Mouse (Mus musculus) layer of hippocampus, postnatal 14 days (tissue): ENCODE results near the gene Dennd1c. TPM values are rescaled to one million over a fixed set of nuclear protein-coding genes. Genes with fewer than 3 reads are reported as not detected.
"Not testable (repeated sequence)": the region's sequence is repeated elsewhere in the genome, so short reads cannot be mapped to it uniquely, and the experiment has no call there.

Experiments used
- DNase-seq, 2 experiments: peaks; one replicate each; pipeline ENCODE4 v3.0.0; 2021 to 2022; ENCODE audit warnings: low spot score in 2 of 2, mixed read lengths in 1 of 2
- total RNA-seq, 2 experiments: library from RNA; stranded (reverse); gene quantifications; 2 replicates each; pipeline ENCODE4 v1.2.3; 2021

Dennd1c gene
- total RNA-seq, 2 experiments from 2014 or later = 1.4 to 2.9 TPM

DNA sequence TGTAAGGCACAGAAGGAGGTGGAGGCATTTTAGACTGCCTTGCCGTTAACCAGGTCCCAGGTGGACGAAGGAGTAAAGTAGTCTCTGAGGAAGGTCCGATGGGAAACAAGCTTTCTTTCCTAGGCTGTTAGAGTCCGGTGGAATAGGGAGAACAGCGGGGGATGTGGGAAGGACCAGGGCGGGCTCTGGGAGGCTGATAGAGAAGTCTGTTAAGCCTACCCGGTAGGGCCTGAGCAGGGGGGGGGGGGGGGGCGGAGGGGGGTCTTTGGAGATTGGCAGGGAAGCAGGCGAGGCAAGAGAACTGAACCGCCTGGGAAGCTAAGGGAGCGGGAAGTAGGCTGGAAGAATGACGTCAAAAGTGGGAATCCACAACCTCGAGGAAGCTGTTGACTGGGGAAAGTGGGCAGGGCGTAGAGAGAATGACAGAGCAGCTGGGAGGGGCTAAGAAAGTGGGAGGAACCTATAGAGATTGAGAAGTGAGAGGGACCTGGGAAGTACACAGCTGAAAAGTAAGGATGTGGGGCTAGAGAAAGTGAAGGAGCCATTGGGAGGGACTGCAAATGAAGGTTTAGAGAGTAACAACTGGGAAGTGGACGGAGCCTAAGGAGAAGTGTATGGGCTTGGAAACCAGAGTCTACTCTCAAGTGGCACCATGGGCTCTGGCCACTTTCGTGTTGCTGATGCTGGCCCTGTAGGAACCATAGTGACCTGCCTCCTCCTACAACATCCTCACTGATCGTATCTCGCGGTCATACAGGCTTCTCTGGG lies 17.7 kb upstream of the Dennd1c start:
- DNase-seq = no peak

DNA sequence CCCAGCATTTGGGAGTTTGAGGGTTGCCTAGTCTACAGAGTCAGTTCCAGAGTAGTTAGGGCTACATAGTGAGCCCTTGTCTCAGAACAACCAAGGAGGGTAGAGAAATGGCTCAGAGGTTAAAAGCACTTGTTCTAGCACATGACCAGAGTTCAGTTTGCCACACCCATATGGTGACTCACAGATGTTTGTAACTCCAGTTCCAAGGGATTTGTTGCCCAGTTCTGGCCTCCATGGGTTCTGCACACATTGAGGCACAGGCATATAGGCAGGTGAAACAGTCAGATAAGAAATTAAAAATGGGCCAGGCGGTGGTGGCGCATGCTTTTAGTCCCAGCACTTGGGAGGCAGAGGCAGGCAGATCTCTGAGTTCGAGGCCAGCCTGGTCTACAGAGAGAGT lies 15.9 kb upstream of the Dennd1c start:
- no peak for DNase-seq

DNA sequence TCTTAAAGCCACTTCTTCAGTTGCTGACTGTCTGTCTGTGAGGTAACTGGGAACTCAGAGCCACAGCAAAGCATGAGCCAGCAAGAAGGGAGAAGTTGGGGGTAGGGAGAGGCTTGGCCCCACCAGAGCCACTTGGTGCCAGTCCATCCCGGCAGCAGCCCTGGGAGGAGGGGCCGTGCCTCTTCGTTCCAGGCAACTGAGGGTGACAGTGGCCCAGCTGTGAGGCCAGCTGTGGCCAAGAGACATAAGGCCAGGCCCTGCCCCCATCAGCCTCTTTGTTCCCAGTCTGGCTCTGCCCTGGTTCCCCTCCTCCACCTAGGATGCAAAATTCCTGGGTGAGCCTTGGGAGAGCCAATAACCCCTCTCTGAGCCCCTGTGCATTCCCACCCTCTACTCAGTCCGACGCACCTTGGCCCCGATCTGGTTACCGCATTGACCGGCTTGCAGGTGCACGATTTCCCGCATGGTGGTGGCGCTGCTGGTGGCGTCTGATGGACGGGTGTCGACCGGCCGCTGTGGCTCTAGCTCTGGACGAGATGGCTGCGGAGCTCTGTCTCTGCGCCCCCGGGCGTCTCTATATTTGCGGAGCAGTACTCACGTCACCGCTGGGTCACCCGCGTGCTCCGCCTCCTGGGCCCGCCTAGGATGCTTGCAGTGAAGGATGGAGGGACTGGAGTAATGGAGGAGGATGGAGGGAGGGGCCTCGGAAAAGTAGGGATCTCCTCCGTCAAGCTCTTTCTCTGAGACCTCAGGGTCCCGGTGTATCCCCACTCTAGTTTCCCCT lies 8.9 kb upstream of the Dennd1c start, which contains the start of gene Tubb4a:
TSS of gene Tubb4a (minus strand) at position 734 of the 784 bp plus-strand sequence.
- DNase-seq = peak; percentile 76 to 88

DNA sequence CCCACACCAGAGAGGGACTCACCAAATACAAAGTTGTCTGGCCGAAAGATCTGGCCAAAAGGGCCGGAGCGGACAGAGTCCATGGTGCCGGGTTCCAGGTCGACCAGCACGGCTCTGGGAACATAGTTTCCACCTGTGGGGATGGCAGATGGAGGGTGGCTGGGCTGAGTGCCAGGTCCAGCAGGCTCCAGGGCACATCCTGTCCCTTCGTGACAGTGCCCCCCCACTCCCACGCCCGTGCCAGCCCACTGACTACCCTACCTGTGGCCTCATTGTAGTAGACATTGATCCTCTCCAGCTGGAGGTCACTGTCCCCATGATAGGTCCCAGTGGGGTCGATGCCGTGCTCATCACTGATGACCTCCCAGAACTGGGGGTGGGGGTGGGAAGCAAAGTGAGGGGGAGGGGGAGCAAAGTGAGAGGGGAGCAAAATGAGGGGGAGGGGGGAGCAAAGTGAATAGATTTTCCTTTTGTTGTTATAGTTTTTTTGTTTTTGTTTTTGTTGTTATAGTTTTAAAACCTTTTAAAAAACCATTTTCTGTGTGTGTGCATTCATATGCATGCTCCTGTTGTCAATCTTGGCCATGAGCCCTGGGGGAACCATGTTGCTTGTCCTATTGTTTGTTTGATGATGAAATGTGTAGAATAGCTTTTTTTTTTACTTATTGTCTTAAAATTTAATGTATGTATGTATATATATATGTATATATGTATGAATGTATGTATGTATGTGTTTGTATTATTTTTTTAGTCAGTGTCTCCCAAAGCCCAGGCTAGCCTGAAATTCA lies 7.8 kb upstream of the Dennd1c start:
- peak in 1 of 2 experiments; percentile 22 for DNase-seq

DNA sequence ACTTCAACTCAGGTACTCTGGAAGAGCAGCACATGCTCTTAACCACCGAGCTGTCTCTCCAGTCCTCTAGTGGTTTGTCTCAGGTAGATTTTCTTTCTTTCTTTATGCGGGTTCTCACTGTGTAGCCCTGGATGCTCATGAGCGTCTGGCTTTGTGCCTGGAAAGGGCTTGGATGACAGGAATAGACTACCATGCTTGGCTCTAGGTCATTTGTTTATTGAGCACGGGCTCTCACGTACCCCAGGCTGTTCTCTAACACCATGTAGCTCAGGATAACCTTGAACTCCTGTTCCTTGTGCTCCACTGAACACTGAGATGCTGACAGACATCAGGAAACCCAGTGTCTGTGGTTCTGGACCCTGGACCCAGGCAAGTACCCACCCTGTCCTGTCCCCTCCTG lies 4.2 kb upstream of the Dennd1c start:
- no peak for DNase-seq

DNA sequence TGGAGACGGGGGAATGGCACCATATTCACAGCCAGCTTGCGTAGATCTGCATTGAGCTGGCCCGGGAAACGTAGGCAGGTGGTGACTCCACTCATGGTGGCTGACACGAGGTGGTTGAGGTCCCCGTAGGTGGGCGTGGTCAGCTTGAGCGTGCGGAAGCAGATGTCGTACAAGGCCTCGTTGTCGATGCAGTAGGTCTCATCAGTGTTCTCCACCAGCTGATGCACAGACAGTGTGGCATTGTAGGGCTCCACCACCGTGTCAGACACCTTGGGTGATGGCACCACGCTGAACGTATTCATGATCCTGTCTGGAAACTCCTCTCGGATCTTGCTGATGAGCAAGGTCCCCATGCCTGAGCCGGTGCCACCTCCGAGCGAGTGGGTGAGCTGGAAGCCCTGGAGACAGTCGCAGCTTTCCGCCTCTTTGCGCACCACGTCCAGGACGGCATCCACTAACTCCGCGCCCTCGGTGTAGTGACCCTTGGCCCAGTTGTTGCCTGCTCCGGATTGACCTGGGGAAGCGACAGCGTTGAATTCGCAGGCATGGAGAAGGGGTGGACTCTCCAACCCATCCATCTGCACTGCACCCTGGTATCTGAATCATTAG lies 3.0 kb upstream of the Dennd1c start:
- no peak for DNase-seq

DNA sequence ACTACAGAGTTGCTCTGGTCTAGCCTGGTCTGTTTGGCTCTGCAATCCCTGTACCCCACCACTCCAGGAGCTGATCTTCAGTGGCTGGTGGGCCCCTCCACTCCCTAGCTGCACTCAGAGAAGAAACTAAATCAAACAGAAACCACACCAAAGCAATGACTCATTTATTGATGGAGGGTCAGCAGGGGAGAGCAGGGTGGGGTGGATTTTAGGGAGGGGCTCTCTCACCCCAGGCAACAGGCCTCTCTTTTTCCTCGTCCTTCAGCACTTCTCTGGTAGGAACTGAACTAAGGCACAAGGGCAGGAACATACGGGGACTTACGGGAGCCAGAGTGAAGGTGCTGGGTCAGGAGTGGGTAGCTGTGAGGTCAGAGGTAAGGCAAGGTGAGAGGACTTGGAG lies 1.6 kb upstream of the Dennd1c start:
- no peak for DNase-seq

DNA sequence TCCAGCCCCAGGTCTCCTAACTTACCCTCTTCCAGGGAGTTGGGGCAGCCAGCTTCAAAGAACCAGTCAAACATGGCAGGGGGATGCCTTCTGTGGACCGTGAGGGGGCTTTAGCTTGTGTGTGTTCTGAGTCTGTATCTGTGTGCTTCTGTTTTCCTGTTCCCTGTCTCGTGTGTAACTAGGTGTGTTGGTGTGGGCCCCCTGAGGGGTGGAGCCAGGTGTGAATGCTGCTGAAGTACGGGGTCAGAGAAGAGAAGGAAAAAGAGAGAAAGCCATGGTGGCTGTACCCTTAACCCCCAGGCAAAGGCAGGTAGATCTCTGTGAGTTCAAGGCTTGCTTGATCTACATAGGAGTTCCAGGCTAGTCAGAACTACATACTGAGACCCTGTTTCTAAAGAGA lies 1.4 kb downstream of the Dennd1c start:
- DNase-seq = no peak

DNA sequence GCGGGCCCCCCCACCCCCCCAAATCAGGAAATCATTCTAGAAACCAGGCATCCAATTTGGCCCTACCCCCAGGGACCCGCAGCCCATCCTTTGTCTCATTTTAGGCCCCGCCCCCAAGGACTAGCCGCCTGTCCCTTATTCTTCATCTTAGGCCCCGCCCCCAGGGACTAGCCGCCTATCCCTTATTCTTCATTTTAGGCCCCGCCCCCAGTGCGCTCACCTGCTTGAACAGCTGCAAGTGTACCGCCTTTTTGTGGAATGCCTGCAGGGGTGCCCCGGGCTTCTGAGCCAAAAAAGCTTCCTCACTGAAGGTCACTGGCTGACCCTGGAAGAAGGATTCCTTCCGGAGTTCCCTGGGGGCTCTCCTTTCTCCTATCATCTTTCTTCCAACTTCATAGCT lies 7.6 kb downstream of the Dennd1c start:
- DNase-seq = no peak

DNA sequence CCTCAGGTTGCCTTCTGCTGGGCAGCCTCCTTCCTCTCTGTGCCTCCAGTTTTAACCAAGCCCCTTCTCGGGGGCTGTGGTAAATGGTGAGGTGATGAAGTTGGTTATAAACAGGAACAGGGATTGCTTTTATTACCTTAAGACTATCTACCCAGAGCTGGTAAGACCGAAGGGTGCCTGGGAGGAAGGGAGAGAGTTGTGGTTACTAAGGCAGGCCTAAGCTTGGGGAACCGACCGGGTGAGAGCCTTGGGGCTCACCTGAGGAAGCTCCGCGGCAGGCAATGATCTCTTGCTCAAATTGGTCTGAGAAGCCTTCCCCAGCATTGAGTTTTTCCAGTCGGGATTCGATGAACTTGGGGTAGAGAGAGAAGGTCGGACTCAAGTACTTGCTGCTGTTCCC lies 8.0 kb downstream of the Dennd1c start:
- DNase-seq = no peak

DNA sequence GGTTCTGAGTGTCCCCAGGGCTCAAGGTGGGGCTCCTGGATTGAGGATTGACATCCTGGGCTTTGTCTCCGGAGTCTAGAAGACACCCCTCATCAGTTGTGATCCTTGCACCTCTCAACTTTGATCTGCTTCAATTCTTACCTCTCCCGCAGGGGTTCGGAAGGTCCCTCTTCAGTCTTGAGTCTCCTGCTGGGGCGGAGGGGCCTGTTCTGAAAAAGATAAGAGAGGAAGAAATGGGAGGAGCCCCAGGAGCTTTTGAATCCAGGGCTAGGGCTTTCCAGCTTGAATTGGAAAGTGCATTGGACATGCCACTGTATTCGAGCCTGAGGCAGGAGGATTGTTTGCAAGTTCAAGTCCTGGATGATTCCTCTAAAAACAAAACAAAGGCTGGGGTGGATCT lies 11.4 kb downstream of the Dennd1c start:
- no peak for DNase-seq

DNA sequence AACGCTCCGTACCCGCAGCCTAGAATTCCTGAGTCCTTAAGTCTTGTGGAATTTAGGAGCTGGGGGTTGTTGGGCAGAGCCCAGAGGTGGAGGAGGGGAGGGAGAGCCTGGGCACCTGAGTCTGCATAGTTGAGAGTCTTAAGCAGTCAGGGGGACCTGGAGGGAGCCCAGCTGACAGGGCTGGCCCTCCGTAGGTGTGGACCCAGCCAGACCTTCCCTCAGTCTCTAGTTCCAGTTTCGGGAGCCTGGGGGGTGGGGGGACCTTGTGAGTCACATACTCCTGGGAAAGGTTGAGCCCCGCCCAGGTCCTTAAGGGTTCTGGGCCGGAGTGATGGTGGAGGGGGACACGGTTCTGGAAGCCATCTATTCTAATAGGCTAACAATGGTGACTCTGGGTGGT lies 15.3 kb downstream of the Dennd1c start:
- DNase-seq = no peak

DNA sequence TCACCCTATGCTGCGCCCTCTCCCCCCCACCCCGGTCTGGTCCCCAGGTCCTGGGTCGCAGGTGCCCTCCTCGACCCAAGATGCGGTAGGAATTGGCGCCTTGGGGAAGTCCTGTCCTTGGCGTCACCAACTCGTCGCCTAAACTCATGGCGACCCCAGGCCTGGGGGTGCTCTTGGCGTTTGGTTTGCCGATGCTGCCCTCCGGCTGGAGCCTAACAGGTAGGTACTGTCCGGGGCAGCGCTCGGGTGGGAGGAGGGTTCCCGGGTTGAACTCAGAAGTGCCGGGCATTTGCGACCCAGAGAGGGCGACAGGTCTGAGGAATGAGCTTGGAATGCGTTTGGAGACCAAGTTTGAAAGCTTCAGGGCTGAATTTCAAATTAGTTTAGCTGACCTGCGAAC lies 15.8 kb downstream of the Dennd1c start:
- no peak for DNase-seq

DNA sequence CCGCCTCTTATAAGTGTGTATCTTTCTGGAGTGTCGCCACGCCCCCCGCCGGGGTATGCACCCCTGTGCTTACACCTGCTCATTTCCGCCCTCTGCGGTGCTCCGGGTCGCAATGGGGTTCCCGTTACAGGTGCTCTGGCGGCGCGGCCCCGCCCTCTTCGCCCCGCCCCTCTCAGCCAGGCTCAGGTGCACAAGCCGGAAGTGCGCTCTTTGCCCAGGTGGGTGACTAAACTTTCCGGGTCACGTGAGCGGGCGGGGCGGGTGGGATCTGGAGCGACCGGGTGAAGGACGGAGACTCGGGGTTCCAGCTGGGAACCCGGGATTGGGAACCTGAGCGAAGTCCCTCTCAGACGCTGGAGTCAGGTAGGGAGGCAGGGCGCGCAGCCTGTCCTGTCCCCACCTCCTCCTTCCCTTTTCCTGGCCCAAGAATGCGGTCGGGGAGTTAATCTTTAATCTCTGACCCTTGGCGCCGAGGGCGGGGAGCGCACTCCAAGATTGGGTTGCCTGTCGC lies 16.2 kb downstream of the Dennd1c start:
- no peak for DNase-seq

DNA sequence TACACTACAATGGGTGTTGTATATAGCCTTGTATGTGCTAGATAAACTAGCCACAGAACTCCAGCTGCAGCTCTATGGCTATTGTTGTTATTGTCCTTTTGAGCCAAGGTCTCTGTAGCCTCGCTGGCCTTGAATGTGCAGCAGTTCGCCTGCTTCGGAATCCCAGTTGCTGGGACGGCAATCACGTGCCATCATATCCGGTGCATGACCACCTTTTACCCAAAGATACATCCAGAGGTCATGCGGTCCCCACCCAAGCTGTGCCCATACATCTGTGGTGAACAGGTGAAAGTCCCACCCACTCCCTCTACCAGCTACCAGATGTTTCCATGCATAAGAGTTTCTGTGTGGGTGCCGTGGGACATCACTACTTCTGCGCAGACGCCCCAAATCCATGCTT lies 17.2 kb downstream of the Dennd1c start:
- DNase-seq = no peak

DNA sequence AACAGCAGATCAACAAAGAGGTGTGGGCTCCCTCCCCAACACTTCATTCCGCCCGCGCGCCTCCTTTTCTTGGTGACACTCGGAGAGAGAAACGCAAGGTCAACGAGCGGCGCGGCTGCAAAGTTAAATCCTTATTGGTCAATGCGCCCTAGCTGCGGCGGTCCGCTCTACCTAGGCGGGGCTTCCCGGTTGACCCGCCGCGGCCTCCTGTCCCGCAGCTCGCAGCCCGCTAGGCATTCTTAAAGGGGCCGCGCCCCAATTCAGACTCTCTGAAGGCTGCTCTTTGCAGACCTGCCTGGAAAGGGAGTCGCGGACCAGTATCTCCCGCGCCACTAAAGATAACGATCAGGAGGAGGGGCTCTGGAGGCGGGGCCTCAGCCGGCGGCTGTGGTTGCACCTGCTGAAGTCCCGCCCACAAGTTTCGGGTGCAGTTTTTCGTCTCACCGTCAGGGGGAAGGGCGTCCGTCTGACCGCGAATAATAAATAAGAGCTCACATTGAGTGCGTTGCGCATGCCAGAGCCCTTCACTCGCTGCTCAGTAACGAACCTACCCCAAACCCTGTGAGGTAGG lies 18.0 kb downstream of the Dennd1c start:
- peak; percentile 96 to 97 for DNase-seq

DNA sequence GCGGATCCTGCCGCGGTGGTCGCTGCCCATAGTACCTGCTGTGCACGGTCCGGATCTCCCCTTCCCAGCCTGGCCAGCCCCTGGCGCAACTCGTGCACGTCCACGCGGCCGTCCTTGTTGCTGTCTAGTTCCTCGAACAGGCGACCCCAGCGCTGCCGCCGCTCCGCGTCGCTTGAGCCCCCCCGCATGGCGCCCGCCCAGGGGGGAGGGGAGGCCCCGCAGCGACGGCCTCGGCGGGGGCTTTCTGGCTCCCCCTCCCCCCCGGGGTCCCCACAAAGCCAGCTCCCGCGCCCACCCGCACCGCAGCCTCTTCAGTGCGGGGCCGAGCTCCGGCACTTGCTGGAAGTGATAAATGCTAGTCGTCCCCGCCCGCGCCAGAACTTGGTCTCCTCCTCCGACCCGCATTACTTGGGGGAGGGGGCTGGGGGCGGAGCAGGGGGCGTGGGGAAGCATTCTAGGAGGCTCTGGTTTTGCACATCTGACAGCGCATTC lies 18.8 kb downstream of the Dennd1c start, which contains the start of gene Slc25a23:
TSS of gene Slc25a23 (minus strand) at position 378 of the 492 bp plus-strand sequence.
- DNase-seq = peak; percentile 79 to 81

DNA sequence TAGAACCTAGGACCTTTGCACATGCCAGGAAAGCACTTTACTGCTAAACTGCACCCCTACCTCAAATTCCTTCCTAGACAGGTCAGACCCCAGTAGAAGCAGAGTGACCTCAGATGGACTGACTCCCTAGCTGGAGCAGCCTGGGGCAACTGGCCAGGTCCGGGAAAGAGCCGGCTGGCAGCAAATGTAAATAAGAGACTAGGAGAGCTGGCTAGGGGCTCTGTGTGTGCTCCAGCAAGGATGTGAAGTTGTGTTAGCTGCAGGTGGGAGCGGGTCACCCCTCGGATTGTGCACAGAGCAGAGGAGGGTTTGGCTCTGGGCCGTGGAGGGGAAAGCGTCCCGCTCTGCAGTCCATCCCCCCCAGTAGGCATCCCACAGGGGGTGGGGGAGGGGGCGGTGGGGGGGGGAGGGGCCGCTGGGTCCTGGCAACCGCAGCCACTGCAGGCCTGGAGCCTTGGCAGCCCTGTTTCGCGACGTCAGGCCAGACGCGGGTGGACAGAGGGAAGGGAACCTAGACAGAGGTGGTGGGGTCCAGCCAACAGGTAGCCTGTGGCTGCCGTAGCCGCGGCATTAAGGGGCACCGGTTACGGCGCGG lies 19.3 kb downstream of the Dennd1c start, which contains the start of gene Crb3:
TSS of gene Crb3 (plus strand) at position 215 of the 595 bp plus-strand sequence.
- DNase-seq = peak; percentile 50 to 56

DNA sequence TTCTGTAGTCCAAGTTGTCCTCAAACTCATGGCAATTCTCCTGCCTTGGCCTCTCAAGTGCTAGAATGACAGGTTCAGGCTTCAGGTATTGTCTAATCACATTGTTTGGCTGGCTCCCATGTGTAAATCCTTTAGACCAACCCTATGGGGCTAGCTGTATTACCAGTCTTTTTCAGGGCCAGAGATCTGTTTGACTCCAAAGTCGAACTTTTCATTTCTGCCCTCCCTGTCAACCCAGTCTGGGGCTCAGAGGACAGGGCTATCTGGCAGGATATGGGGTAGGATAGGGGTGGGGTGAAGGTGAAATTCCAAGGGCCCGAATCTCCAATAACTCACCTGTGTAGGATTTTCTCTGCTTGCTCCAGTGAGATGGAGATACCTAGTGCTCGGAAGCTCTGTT lies 22.1 kb downstream of the Dennd1c start:
- DNase-seq = no peak

DNA sequence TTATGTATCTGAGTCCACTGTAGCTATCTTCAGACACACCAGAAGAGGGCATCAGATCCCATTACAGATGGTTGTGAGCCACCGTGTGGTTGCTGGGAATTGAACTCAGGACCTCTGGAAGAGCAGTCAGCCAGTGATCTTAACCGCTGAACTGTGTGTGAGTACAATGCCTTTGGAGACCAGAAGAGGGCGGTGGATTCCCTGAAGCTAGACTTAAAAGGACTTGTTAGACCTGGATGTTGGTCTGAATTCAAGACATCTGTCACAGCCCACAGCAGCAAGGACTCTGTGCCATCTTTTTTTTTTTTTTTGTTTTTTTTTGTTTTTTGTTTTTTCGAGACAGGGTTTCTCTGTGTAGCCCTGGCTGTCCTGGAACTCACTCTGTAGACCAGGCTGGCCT lies 26.6 kb downstream of the Dennd1c start:
- DNase-seq = not testable (repeated sequence)
